Mouse (Mus musculus) midbrain, postnatal 0 days (tissue): ENCODE measurements around the gene Cyp2j8. TPM values are rescaled to one million over a fixed set of nuclear protein-coding genes. Genes with fewer than 3 reads are reported as not detected.
"Not testable (repeated sequence)": the region's sequence is repeated elsewhere in the genome, so short reads cannot be mapped to it uniquely, and the experiment has no call there.

Experiments
- ATAC-seq: fragments of 200-750 bp; cut with Nextera tagmentation; 2 replicates; pipeline ENCODE4 v1.8.0; 2017; ENCODE audit warnings: moderate number of reproducible peaks, mild to moderate bottlenecking, moderate TSS enrichment, moderate library complexity; ENCODE audit not compliant: low FRiP score
- DNase-seq: peaks from one replicate; pipeline ENCODE4 v3.0.0-alpha.2; 2015; ENCODE audit warnings: low spot score
- H3K27ac ChIP-seq: fragments of 300-500 bp; sonication (generic); 2 replicates; pipeline ENCODE4 v1.5.1; 2014; ENCODE audit warnings: low read depth, mild to moderate bottlenecking, low read length, mixed read lengths
- H3K27me3 ChIP-seq: fragments of 300-500 bp; sonication (generic); 2 replicates; pipeline ENCODE4 v1.6.1; 2014; ENCODE audit warnings: low read length, control low read depth, mixed read lengths; ENCODE audit not compliant: insufficient read depth
- H3K36me3 ChIP-seq: fragments of 300-500 bp; sonication (generic); 2 replicates; pipeline ENCODE4 v1.6.1; 2014; ENCODE audit warnings: low read length, control low read depth, mixed read lengths; ENCODE audit not compliant: insufficient read depth
- H3K4me1 ChIP-seq: fragments of 300-500 bp; sonication (generic); 2 replicates; pipeline ENCODE4 v1.6.1; 2014; ENCODE audit warnings: mild to moderate bottlenecking, control low read depth, antibody characterized with exemption, low read length, mixed read lengths; ENCODE audit not compliant: insufficient read depth
- H3K4me2 ChIP-seq: fragments of 300-500 bp; sonication (generic); 2 replicates; pipeline ENCODE4 v1.6.1; 2014; ENCODE audit warnings: low read depth, mild to moderate bottlenecking, low read length, mixed read lengths; ENCODE audit not compliant: poor library complexity, severe bottlenecking
- H3K4me3 ChIP-seq: fragments of 300-500 bp; sonication (generic); 2 replicates; pipeline ENCODE4 v1.5.1; 2014; ENCODE audit warnings: low read depth, mild to moderate bottlenecking, low read length, moderate library complexity
- H3K9ac ChIP-seq: fragments of 300-500 bp; sonication (generic); replicated peaks from 2 replicates; pipeline ENCODE4 v1.6.1; 2014; ENCODE audit warnings: mild to moderate bottlenecking, low read length, moderate library complexity, mixed read lengths; ENCODE audit not compliant: poor library complexity, severe bottlenecking
- H3K9me3 ChIP-seq: fragments of 300-500 bp; sonication (generic); 2 replicates; pipeline ENCODE4 v1.6.1; 2016; ENCODE audit warnings: low read length, control low read depth
- CTCF ChIP-seq: IDR thresholded peaks from 2 replicates; pipeline ENCODE4 v1.5.1; 2016; ENCODE audit warnings: antibody characterized with exemption, mild to moderate bottlenecking
- WGBS: fragments of 180-500 bp; shearing (Covaris S2); extraction: QIAGEN DNeasy Blood & Tissue Kit; methylation state at CpG from one replicate; pipeline ENCODE4 v1.1.7; 2014; 5-methylcytosine and 5-hydroxymethylcytosine counted together
- polyA plus RNA-seq: library from polyadenylated mRNA; unstranded; fragments of >200 nt; fragmentation: Nextera tagmentation; extraction: Ambion mirVana; gene quantifications from 2 replicates; pipeline ENCODE4 v1.2.1, GENCODE M21; 2015
- total RNA-seq: library from RNA; depleted of rRNA; stranded (reverse); fragments of >200 nt; gene quantifications from 2 replicates; pipeline ENCODE4 v1.2.3, GENCODE M21; 2014; rRNA removed

The Cyp2j8 gene
- total and polyA plus RNA-seq, 2 experiments from 2014 or later = 0.14 TPM; not detected in 1

DNA sequence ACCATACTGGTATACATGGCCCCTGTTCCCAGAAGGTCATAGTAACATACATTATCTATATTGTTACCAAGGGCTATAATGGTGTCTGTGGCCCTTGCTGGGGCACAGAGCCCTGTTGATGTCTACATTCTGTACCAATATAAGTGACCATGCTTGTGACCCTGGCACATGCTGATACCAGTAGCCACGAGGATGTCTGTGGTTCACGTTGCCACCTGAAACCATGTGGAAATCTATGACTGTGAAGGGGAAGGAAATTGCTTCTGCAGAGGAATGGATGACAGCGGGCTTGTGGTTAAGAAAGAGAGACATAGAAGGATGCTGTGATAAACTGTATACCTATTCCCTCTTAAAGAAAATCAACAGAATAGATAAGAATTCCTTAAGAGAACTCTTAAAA lies 2.9 kb upstream of the Cyp2j8 start:
- Histone ChIP-seq H3K36me3 (no peaks in the 10 kb centered on the region), H3K4me3 (no peak overlapping the region), H3K9ac (no peak overlapping the region), H3K4me1 (no peaks in the 10 kb centered on the region), H3K27ac (no peak overlapping the region), H3K4me2 (no peak overlapping the region), H3K9me3 (no peaks in the 10 kb centered on the region), H3K27me3 (no peaks in the 10 kb centered on the region)
- ATAC-seq (no peak), DNase-seq (no peak)
- no peak for TF ChIP-seq CTCF
- WGBS = 91% methylated on average over 3 of the region's 3 CpGs

DNA sequence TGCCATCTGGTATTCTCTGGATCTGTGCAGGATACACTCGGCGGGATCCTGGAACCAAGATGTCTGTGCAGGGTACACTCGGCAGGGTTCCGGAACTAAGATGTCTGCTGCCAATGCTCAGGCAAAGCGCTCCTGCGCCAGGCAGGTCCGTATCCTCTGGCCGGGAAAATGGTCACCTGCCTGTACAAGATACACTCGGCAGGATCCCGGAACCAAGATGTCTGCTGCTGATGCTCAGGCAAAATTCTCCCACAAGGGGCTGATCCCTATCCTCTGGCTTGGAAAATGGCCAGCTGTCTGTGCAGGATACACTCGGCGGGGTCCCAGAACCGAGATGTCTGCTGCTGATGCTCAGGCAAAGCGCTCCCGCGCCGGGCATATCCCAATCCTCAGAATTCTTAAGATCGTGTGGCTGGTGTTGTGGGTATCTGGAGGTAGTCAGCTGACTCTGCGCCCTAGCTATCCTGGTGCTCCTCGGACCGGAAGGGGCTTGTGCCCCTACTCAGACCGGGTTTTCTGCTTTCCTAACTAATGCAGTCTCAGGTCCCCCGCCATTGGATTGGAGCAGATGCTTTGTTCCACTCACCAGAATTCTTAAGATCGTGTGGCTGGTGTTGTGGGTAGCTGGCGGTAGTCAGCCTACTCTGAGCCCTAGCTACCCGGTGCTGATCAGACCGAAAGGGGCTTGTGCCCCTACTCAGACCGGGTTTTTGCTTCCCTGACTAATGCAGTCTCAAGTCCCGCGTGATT lies 43.7 kb downstream of the Cyp2j8 start:
- not testable (repeated sequence) for ATAC-seq, DNase-seq, H3K27me3 ChIP-seq, H3K9me3 ChIP-seq, H3K9ac ChIP-seq, H3K4me2 ChIP-seq, H3K27ac ChIP-seq, H3K36me3 ChIP-seq, H3K4me1 ChIP-seq, H3K4me3 ChIP-seq
- WGBS = 87% methylated on average over 30 of the region's 30 CpGs

Other genes with a start within 250 kb of the Cyp2j8 start
- not detected in 2 replicates for gene Cyp2j11, start 158.7 kb downstream of the Cyp2j8 start, total RNA-seq
- not detected in 2 replicates for gene Cyp2j11, start 158.7 kb downstream of the Cyp2j8 start, polyA plus RNA-seq
- 9.5 and 9.6 TPM in 2 replicates for gene Cyp2j6, start 46.3 kb upstream of the Cyp2j8 start, total RNA-seq
- gene Cyp2j6, start 46.3 kb upstream of the Cyp2j8 start, polyA plus RNA-seq = 8.6 and 10.2 TPM in 2 replicates
- gene Cyp2j9, start 84.2 kb upstream of the Cyp2j8 start, total RNA-seq = 14.4 and 21.4 TPM in 2 replicates
- gene Cyp2j9, start 84.2 kb upstream of the Cyp2j8 start, polyA plus RNA-seq = 12.8 and 18.1 TPM in 2 replicates
- not detected in 2 replicates for gene Cyp2j5, start 156.8 kb upstream of the Cyp2j8 start, total RNA-seq
- gene Cyp2j5, start 156.8 kb upstream of the Cyp2j8 start, polyA plus RNA-seq = not detected in 2 replicates